Mouse (Mus musculus) liver, embryonic 15.5 days (tissue): Measurements from ENCODE around the gene Tiparp. TPM values are rescaled to one million over a fixed set of nuclear protein-coding genes. Genes with fewer than 3 reads are reported as not detected.

Experiments used
- ATAC-seq: fragments of 200-750 bp; cut with Nextera tagmentation; 2 replicates; pipeline ENCODE4 v1.8.0; 2017; ENCODE audit warnings: moderate number of reproducible peaks, mild to moderate bottlenecking, moderate library complexity; ENCODE audit not compliant: insufficient read depth
- H3K27ac ChIP-seq: fragments of 300-500 bp; sonication (generic); replicated peaks from 2 replicates; pipeline ENCODE4 v1.5.1; 2015; ENCODE audit warnings: mild to moderate bottlenecking, inconsistent platforms
- H3K27me3 ChIP-seq: fragments of 300-500 bp; sonication (generic); 2 replicates; pipeline ENCODE4 v1.6.1; 2015; ENCODE audit warnings: mild to moderate bottlenecking, inconsistent platforms
- H3K36me3 ChIP-seq: fragments of 300-500 bp; sonication (generic); replicated peaks from 2 replicates; pipeline ENCODE4 v1.6.1; 2015; ENCODE audit warnings: moderate library complexity, mild to moderate bottlenecking, inconsistent platforms
- H3K4me1 ChIP-seq: fragments of 300-500 bp; sonication (generic); replicated peaks from 2 replicates; pipeline ENCODE4 v1.6.1; 2015; ENCODE audit warnings: inconsistent platforms
- H3K4me2 ChIP-seq: fragments of 300-500 bp; sonication (generic); 2 replicates; pipeline ENCODE4 v1.6.1; 2015; ENCODE audit warnings: moderate library complexity, mild to moderate bottlenecking, inconsistent platforms
- H3K4me3 ChIP-seq: fragments of 300-500 bp; sonication (generic); replicated peaks from 2 replicates; pipeline ENCODE4 v1.5.1; 2015; ENCODE audit warnings: mild to moderate bottlenecking, inconsistent platforms
- H3K9ac ChIP-seq: fragments of 300-500 bp; sonication (generic); 2 replicates; pipeline ENCODE4 v1.6.1; 2015; ENCODE audit warnings: moderate library complexity, mild to moderate bottlenecking, inconsistent platforms
- H3K9me3 ChIP-seq: fragments of 300-500 bp; sonication (generic); replicated peaks from 2 replicates; pipeline ENCODE4 v1.6.1; 2016; ENCODE audit warnings: inconsistent platforms
- WGBS: fragments of 180-500 bp; shearing (Covaris S2); methylation state at CpG from one replicate; pipeline ENCODE4 v1.1.7; 2015; ENCODE audit warnings: mixed read lengths; ENCODE audit not compliant: insufficient replicate concordance; 5-methylcytosine and 5-hydroxymethylcytosine counted together
- polyA plus RNA-seq: library from polyadenylated mRNA; unstranded; fragments of >200 nt; fragmentation: Nextera tagmentation; extraction: Ambion mirVana; gene quantifications from 2 replicates; pipeline ENCODE4 v1.2.1, GENCODE M21; 2015

Gene Tiparp
- polyA plus RNA-seq, 1 experiment from 2014 or later = 6.6 TPM

GRCm38 (mm10) chr3:65603392-65604055, 75.3 kb downstream of the Tiparp start:
- WGBS = 46% methylated on average over 4 of the region's 4 CpGs
- no peak for ATAC-seq
- H3K9me3 ChIP-seq = no peaks in the 10 kb centered on the region
- H3K4me1 ChIP-seq = no peaks in the 10 kb centered on the region
- no peak overlapping the region for H3K4me2 ChIP-seq
- H3K4me3 ChIP-seq = no peak overlapping the region
- no peaks in the 10 kb centered on the region for H3K36me3 ChIP-seq
- no peaks in the 10 kb centered on the region for H3K27me3 ChIP-seq
- no peak overlapping the region for H3K9ac ChIP-seq
- H3K27ac ChIP-seq = no peak overlapping the region

Other genes starting within 250 kb of the Tiparp start
- 114 and 118 TPM in 2 replicates for gene Ssr3, start 135.8 kb upstream of the Tiparp start, polyA plus RNA-seq
- 0.85 and 0.88 TPM in 2 replicates for gene Lekr1, start 137.8 kb downstream of the Tiparp start, polyA plus RNA-seq